Mouse (Mus musculus) heart, embryonic 12.5 days (tissue): ENCODE data around the gene Ythdf1. TPM values are rescaled to one million over a fixed set of nuclear protein-coding genes. Genes with fewer than 3 reads are reported as not detected.
A peak's percentile ranks its signal among the peaks of the same experiment; 100 is the strongest.

Experiments used
- ATAC-seq: fragments of 200-750 bp; cut with Nextera tagmentation; 2 replicates; pipeline ENCODE4 v1.8.0; 2017; ENCODE audit warnings: moderate TSS enrichment, moderate library complexity; ENCODE audit not compliant: insufficient number of reproducible peaks, low FRiP score
- H3K27ac ChIP-seq: fragments of 300-500 bp; sonication (generic); 2 replicates; pipeline ENCODE4 v1.5.1; 2016; ENCODE audit warnings: mild to moderate bottlenecking, moderate library complexity; ENCODE audit not compliant: poor library complexity, severe bottlenecking
- H3K27me3 ChIP-seq: fragments of 300-500 bp; sonication (generic); replicated peaks from 2 replicates; pipeline ENCODE4 v1.6.1; 2016; ENCODE audit warnings: mild to moderate bottlenecking, moderate library complexity
- H3K36me3 ChIP-seq: fragments of 300-500 bp; sonication (generic); 2 replicates; pipeline ENCODE4 v1.6.1; 2016; ENCODE audit warnings: mild to moderate bottlenecking, moderate library complexity
- H3K4me1 ChIP-seq: fragments of 300-500 bp; sonication (generic); replicated peaks from 2 replicates; pipeline ENCODE4 v1.6.1; 2016; ENCODE audit warnings: mild to moderate bottlenecking
- H3K4me2 ChIP-seq: fragments of 300-500 bp; sonication (generic); 2 replicates; pipeline ENCODE4 v1.6.1; 2016; ENCODE audit warnings: mild to moderate bottlenecking, moderate library complexity
- H3K4me3 ChIP-seq: fragments of 300-500 bp; sonication (generic); 2 replicates; pipeline ENCODE4 v1.5.1; 2016; ENCODE audit warnings: mild to moderate bottlenecking
- H3K9ac ChIP-seq: fragments of 300-500 bp; sonication (generic); 2 replicates; pipeline ENCODE4 v1.6.1; 2016; ENCODE audit warnings: mild to moderate bottlenecking, moderate library complexity
- H3K9me3 ChIP-seq: fragments of 300-500 bp; sonication (generic); replicated peaks from 2 replicates; pipeline ENCODE4 v1.6.1; 2016; ENCODE audit warnings: mild to moderate bottlenecking, moderate library complexity
- WGBS: fragments of 180-500 bp; shearing (Covaris S2); methylation state at CpG from one replicate; pipeline ENCODE4 v1.1.7; 2016; 5-methylcytosine and 5-hydroxymethylcytosine counted together
- polyA plus RNA-seq: library from polyadenylated mRNA; unstranded; fragments of >200 nt; fragmentation: Nextera tagmentation; extraction: Ambion mirVana; gene quantifications from 2 replicates; pipeline ENCODE4 v1.2.1, GENCODE M21; 2016

Ythdf1 gene
- polyA plus RNA-seq, 1 experiment from 2014 or later: 44.9 TPM

DNA sequence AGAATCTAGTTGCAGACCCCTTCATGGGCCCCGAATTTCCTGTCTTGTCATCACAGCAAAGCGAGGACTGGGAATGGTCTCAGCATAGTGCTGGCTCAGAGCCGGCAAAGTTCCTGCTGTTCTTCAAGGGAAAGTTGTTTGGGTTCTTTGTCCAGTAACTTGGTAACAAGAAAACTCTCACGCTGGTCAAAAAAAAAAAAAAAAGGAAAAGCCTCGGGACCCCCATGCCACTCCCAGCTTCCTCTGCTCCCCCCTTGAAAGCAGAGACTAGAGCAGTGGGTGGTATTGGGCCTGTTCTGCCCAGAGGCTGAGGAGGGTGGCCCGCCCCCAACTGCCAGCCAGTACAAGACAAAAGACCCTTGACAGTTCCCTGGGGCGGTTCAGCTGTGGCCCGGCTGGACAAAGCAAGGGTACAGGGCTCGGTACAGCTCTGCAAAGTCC is 32.0 kb upstream of the Ythdf1 start:
- no peak; the same call in 1 of the 2 replicates for ATAC-seq
- Histone ChIP-seq H3K36me3 (no peaks in the 10 kb centered on the region), H3K9me3 (no peaks in the 10 kb centered on the region), H3K9ac (0 out of 2 replicates have a peak overlapping the region, but pooled peaks have one; percentile 67), H3K4me1 (peaks cover 40% of the 10 kb centered on the region), H3K27me3 (peaks cover 41% of the 10 kb centered on the region), H3K4me2 (peak overlapping the region; percentile 95), H3K27ac (peak overlapping the region; percentile 35; the same call in 1 of the 2 replicates), H3K4me3 (peak overlapping the region; percentile 60)
- WGBS: 10% methylated on average over 9 of the region's 9 CpGs

GRCm38 (mm10) chr2:180949947-180950346 is 29.2 kb upstream of the Ythdf1 start:
- no peak for ATAC-seq
- Histone ChIP-seq H3K9ac (no peak overlapping the region), H3K36me3 (no peaks in the 10 kb centered on the region), H3K4me2 (no peak overlapping the region), H3K27ac (no peak overlapping the region), H3K27me3 (peaks cover 21% of the 10 kb centered on the region), H3K9me3 (no peaks in the 10 kb centered on the region), H3K4me3 (no peak overlapping the region), H3K4me1 (peaks cover 33% of the 10 kb centered on the region)
- WGBS: 47% methylated on average over 1 of the region's 1 CpGs

- Histone ChIP-seq H3K4me1 (peaks cover 11% of the 10 kb centered on the region), H3K9ac (no peak overlapping the region), H3K27me3 (0 out of 2 replicates have a peak, but pooled peaks cover 6% of the 10 kb centered on the region), H3K27ac (peak overlapping the region; percentile 48; the same call in 1 of the 2 replicates), H3K9me3 (no peaks in the 10 kb centered on the region), H3K4me3 (no peak overlapping the region), H3K4me2 (no peak overlapping the region), H3K36me3 (no peaks in the 10 kb centered on the region)
- peak; percentile 66; the same call in 1 of the 2 replicates for ATAC-seq
Observed at GRCm38 (mm10) chr2:180941869-180942268, 21.1 kb upstream of the Ythdf1 start.

- no peak for ATAC-seq
- H3K9ac ChIP-seq: no peak overlapping the region
- no peaks in the 10 kb centered on the region for H3K36me3 ChIP-seq
- no peak overlapping the region for H3K27ac ChIP-seq
- no peak overlapping the region for H3K4me2 ChIP-seq
- H3K9me3 ChIP-seq: no peaks in the 10 kb centered on the region
- H3K4me3 ChIP-seq: no peak overlapping the region
- H3K27me3 ChIP-seq: 0 out of 2 replicates have a peak, but pooled peaks cover 6% of the 10 kb centered on the region
- H3K4me1 ChIP-seq: peaks cover 11% of the 10 kb centered on the region
Observed at GRCm38 (mm10) chr2:180940187-180940586, 19.4 kb upstream of the Ythdf1 start.

DNA sequence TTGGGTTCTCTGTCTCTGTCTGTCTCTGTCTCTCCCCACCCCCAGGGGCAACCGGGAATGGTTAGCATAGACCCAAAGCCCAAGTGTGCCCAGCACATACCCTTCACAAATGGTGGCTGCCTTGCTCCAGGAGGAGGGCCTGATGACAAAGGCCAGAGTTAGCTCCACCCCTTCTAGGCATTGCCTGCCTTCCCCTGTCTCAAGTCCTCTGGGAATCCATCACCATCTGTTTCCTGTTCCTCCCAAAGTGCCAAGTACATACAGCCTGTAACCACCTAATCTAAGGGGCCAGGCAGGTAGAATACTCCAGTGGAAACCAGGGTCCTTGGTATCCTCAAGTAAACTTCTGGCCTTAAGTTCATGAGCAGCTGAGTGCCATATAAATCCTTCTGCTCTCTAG is 11.7 kb upstream of the Ythdf1 start:
- H3K4me3 ChIP-seq: no peak overlapping the region
- H3K4me1 ChIP-seq: peaks cover 5% of the 10 kb centered on the region; the same call in 1 of the 2 replicates
- no peak overlapping the region for H3K4me2 ChIP-seq
- no peaks in the 10 kb centered on the region for H3K36me3 ChIP-seq
- no peaks in the 10 kb centered on the region for H3K9me3 ChIP-seq
- H3K27me3 ChIP-seq: 0 out of 2 replicates have a peak, but pooled peaks cover 19% of the 10 kb centered on the region
- no peak for ATAC-seq
- H3K9ac ChIP-seq: no peak overlapping the region
- no peak overlapping the region for H3K27ac ChIP-seq
- 74% methylated on average over 1 of the region's 1 CpGs for WGBS

GRCm38 (mm10) chr2:180928723-180929122 is 8.0 kb upstream of the Ythdf1 start, which contains the start of gene Birc7:
Gene Birc7 (plus strand): TSS chr2:180929023.
- ATAC-seq: no peak
- H3K27ac ChIP-seq: no peak within 1 kb of the TSS
- peaks cover 15% of the 10 kb centered on the region; the same call in 1 of the 2 replicates for H3K27me3 ChIP-seq
- H3K9ac ChIP-seq: no peak within 1 kb of the TSS; the same call in 1 of the 2 replicates
- H3K9me3 ChIP-seq: no peaks in the 10 kb centered on the region
- no peak within 1 kb of the TSS for H3K4me2 ChIP-seq
- WGBS: 46% methylated on average over 4 of the region's 4 CpGs
- H3K36me3 ChIP-seq: no peaks in the 10 kb centered on the region
- H3K4me3 ChIP-seq: no peak within 1 kb of the TSS
- H3K4me1 ChIP-seq: peaks cover 5% of the 10 kb centered on the region; the same call in 1 of the 2 replicates

DNA sequence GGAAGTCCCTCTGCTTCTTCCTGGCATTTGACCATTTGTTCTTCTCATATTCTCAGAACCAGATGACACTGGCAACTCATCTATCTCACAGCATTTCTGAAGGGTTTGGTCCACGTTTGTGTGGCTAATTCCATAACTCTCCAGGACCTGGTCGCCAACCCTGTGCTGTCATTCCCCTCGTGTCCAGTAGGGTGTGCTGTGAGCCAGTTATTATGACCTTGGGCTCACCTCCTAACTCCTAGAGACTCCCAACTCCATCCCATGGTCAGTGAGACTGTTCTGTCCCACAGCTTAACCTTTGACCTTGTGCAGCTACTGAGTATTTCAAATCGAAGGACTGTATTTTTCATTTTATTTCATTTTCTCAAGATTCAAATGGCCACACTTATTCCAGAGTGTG is 4.4 kb upstream of the Ythdf1 start:
- H3K4me3 ChIP-seq: no peak overlapping the region
- no peaks in the 10 kb centered on the region; the same call in 1 of the 2 replicates for H3K27me3 ChIP-seq
- no peaks in the 10 kb centered on the region for H3K9me3 ChIP-seq
- no peak overlapping the region for H3K27ac ChIP-seq
- H3K4me2 ChIP-seq: no peak overlapping the region
- no peaks in the 10 kb centered on the region for H3K36me3 ChIP-seq
- 7% methylated on average over 4 of the region's 4 CpGs for WGBS
- no peak for ATAC-seq
- H3K9ac ChIP-seq: no peak overlapping the region
- peaks cover 7% of the 10 kb centered on the region; the same call in 1 of the 2 replicates for H3K4me1 ChIP-seq

DNA sequence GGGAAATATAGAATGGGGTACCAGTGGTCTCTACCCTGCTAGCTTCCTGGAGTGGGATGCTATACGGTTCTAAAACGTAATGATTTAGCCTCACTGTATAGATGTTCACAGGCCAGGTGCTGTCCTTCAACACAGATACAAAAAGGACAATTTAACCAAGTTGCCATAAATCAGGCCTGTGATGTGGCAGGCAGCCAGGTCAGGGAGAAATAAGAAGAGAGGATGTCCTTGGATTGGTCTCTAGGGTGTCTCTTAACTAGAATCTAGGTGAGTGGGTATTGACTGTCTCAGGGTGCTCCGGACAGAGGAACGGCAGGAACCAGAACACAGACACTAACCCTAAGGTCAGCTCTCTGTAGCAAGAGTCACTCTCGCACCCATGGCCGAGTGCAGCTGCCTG is 2.0 kb upstream of the Ythdf1 start:
- Histone ChIP-seq H3K9ac (no peak overlapping the region), H3K27me3 (no peaks in the 10 kb centered on the region; the same call in 1 of the 2 replicates), H3K4me1 (peaks cover 10% of the 10 kb centered on the region), H3K27ac (no peak overlapping the region), H3K9me3 (no peaks in the 10 kb centered on the region), H3K4me2 (no peak overlapping the region), H3K4me3 (no peak overlapping the region), H3K36me3 (peaks cover 9% of the 10 kb centered on the region)
- WGBS: 82% methylated on average over 6 of the region's 6 CpGs
- no peak for ATAC-seq

GRCm38 (mm10) chr2:180919913-180920809 is 588 bp downstream of the Ythdf1 start:
- H3K9ac ChIP-seq: peak overlapping the region; percentile 98
- H3K4me2 ChIP-seq: peak overlapping the region; percentile 85
- H3K36me3 ChIP-seq: peaks cover 30% of the 10 kb centered on the region
- H3K4me3 ChIP-seq: peak overlapping the region; percentile 96
- H3K4me1 ChIP-seq: peaks cover 21% of the 10 kb centered on the region
- no peaks in the 10 kb centered on the region for H3K9me3 ChIP-seq
- WGBS: under 1% methylated on average over 61 of the region's 61 CpGs
- peak; percentile 48 for ATAC-seq
- H3K27me3 ChIP-seq: no peaks in the 10 kb centered on the region; the same call in 1 of the 2 replicates
- peak overlapping the region; percentile 82 for H3K27ac ChIP-seq

DNA sequence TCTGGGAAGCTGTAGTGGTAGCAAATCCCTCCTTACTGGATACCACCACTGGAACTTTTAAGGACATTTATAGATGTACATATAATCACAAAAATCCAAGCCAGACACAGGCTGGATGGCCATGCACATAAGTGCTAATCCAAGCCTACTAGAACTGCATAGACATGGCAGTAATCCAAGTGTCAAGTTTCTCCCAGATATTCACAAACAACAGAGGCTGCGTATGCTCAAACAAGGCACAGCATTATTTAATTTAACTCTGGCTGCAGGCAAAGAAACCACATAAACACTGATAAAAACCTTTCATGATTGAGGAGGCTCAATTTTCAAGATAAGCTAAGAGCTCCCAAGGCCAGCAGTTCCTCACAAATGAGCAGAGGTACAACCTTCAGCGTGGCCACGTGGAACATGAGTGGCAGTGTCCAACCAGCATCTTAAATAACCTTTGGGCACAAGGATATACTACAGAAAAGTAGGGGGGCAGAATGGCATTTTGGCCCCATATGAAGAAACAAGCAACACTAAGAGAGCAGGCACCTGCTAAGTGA is 4.8 kb downstream of the Ythdf1 start:
- Histone ChIP-seq H3K9ac (no peak overlapping the region), H3K4me3 (no peak overlapping the region), H3K4me2 (no peak overlapping the region), H3K27me3 (no peaks in the 10 kb centered on the region), H3K36me3 (peaks cover 68% of the 10 kb centered on the region), H3K27ac (no peak overlapping the region), H3K9me3 (no peaks in the 10 kb centered on the region), H3K4me1 (peaks cover 30% of the 10 kb centered on the region)
- 52% methylated on average over 3 of the region's 3 CpGs for WGBS
- ATAC-seq: no peak

DNA sequence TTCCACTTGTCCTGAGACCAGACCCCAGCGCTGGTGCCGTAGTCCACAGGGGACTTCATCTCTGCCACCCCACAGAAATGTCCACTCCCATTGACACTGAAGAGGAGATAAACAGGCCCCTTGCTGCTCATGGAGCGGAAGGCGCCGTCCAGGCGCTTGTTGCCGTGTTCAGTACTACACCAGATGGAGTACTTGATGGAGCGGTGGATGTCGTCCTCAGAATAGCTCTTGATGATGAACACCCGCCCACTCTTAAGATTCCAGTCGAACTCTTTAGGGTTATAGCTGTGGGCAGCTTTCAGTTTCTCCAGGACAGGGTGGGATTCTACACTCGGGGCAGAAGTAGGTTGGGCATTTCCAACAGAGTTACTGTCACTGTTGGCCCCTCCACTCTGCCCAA is 9.8 kb downstream of the Ythdf1 start:
- Histone ChIP-seq H3K4me3 (no peak overlapping the region), H3K9me3 (no peaks in the 10 kb centered on the region), H3K4me1 (peaks cover 18% of the 10 kb centered on the region), H3K4me2 (no peak overlapping the region), H3K36me3 (peaks cover 75% of the 10 kb centered on the region), H3K27me3 (no peaks in the 10 kb centered on the region), H3K9ac (no peak overlapping the region), H3K27ac (no peak overlapping the region)
- 86% methylated on average over 12 of the region's 12 CpGs for WGBS
- ATAC-seq: no peak
